ENCODE assay signal across 8 mouse cellular contexts in genomic region chr12:73585241-73585801, GRCm38 (mm10). TPM values are rescaled to one million over a fixed set of nuclear protein-coding genes. Genes with fewer than 3 reads are reported as not detected.
DNase-seq lines count a peak whose midpoint lies in the region; ATAC-seq and TF ChIP-seq lines count a peak whose summit lies in the region.

No protein-coding gene starts in this region.

- ATAC-seq in heart, embryonic 11.5 days (replicated peaks; ENCODE audit: insufficient number of reproducible peaks, low FRiP score, low TSS enrichment): no peak
- no peak for ATAC-seq in heart, embryonic 13.5 days (ENCODE audit: extremely low read depth, insufficient number of reproducible peaks, low FRiP score, low TSS enrichment)
- ATAC-seq in limb, embryonic 11.5 days (ENCODE audit: insufficient number of reproducible peaks, low FRiP score, low TSS enrichment, low read depth): peak; percentile 56
- peak; percentile 29 for ATAC-seq in neural tube, embryonic 11.5 days (ENCODE audit: insufficient read depth, low FRiP score, low TSS enrichment)
- no peak for ATAC-seq in frontal cortex, adult (ENCODE audit: low TSS enrichment)

- H3K4me3 ChIP-seq in heart, embryonic 11.5 days (ENCODE audit: low read depth, low read length): peak overlapping the region; percentile 79
- H3K4me3 ChIP-seq in ES-Bruce4 (ENCODE audit: low read depth, low read length): peak overlapping the region; percentile 60
- H3K4me3 ChIP-seq in heart, embryonic 13.5 days: peak overlapping the region; percentile 86
- peak overlapping the region; percentile 67 for H3K4me3 ChIP-seq in limb, embryonic 11.5 days (ENCODE audit: low read depth, low read length)
- H3K4me3 ChIP-seq in neural tube, embryonic 11.5 days (ENCODE audit: low read depth, low read length): peak overlapping the region; percentile 71

- H3K27me3 ChIP-seq in heart, embryonic 11.5 days (ENCODE audit: control insufficient read depth, insufficient read depth, low read length): peaks cover 9% of the 10 kb centered on the region; the same call in 1 of the 2 replicates
- H3K27me3 ChIP-seq in ES-Bruce4 (ENCODE audit: control insufficient read depth, insufficient read depth, low read length, poor library complexity, severe bottlenecking): peaks cover 11% of the 10 kb centered on the region; the same call in 1 of the 2 replicates
- H3K27me3 ChIP-seq in heart, embryonic 13.5 days (replicated peaks): peaks cover 32% of the 10 kb centered on the region
- peaks cover 20% of the 10 kb centered on the region for H3K27me3 ChIP-seq in limb, embryonic 11.5 days (ENCODE audit: control insufficient read depth, insufficient read depth, low read length)
- peaks cover 24% of the 10 kb centered on the region for H3K27me3 ChIP-seq in neural tube, embryonic 11.5 days (ENCODE audit: control insufficient read depth, insufficient read depth, low read length)

- no peak for DNase-seq in heart, postnatal 25 days (ENCODE audit: low spot score)
- DNase-seq in limb, embryonic 11.5 days (ENCODE audit: low spot score): peak; percentile 69
- DNase-seq in neural tube, embryonic 11.5 days (ENCODE audit: low spot score): peak; percentile 25
- no peak for DNase-seq in adrenal gland, postnatal 25 days

- peak overlapping the region; percentile 91 for H3K9ac ChIP-seq in heart, embryonic 11.5 days (ENCODE audit: low read depth, low read length)
- H3K9ac ChIP-seq in ES-Bruce4 (ENCODE audit: low read depth, poor library complexity, severe bottlenecking): peak overlapping the region; percentile 61
- H3K9ac ChIP-seq in heart, embryonic 13.5 days: peak overlapping the region; percentile 90
- peak overlapping the region; percentile 74 for H3K9ac ChIP-seq in limb, embryonic 11.5 days (ENCODE audit: low read length)
- H3K9ac ChIP-seq in neural tube, embryonic 11.5 days (ENCODE audit: low read length): peak overlapping the region; percentile 73

- H3K36me3 ChIP-seq in heart, embryonic 11.5 days (ENCODE audit: control insufficient read depth, insufficient read depth, low read length): no peaks in the 10 kb centered on the region
- H3K36me3 ChIP-seq in ES-Bruce4 (ENCODE audit: control insufficient read depth, insufficient read depth, low read length, poor library complexity, severe bottlenecking): no peaks in the 10 kb centered on the region
- H3K36me3 ChIP-seq in heart, embryonic 13.5 days: no peaks in the 10 kb centered on the region
- no peaks in the 10 kb centered on the region for H3K36me3 ChIP-seq in limb, embryonic 11.5 days (ENCODE audit: control insufficient read depth, insufficient read depth, low read length)
- no peaks in the 10 kb centered on the region for H3K36me3 ChIP-seq in neural tube, embryonic 11.5 days (ENCODE audit: control insufficient read depth, insufficient read depth, low read length)

- H3K9me3 ChIP-seq in heart, embryonic 11.5 days (replicated peaks; ENCODE audit: control insufficient read depth, low read length): no peaks in the 10 kb centered on the region
- H3K9me3 ChIP-seq in ES-Bruce4 (replicated peaks; ENCODE audit: control insufficient read depth, insufficient read depth, low read length, poor library complexity, severe bottlenecking): no peaks in the 10 kb centered on the region
- H3K9me3 ChIP-seq in heart, embryonic 13.5 days: no peaks in the 10 kb centered on the region
- no peaks in the 10 kb centered on the region for H3K9me3 ChIP-seq in limb, embryonic 11.5 days (ENCODE audit: control insufficient read depth, low read length)
- no peaks in the 10 kb centered on the region for H3K9me3 ChIP-seq in neural tube, embryonic 11.5 days (ENCODE audit: control insufficient read depth, low read length)

- intact Hi-C loops in heart, postnatal 25 days (cut with DNase I): loop anchor here (2.0 to 5.0 kb wide), 2 partner anchors 47 to 107 kb away; no protein-coding TSS in a partner anchor

- peak overlapping the region; percentile 85 for H3K4me2 ChIP-seq in heart, embryonic 11.5 days
- H3K4me2 ChIP-seq in heart, embryonic 13.5 days: peak overlapping the region; percentile 95
- H3K4me2 ChIP-seq in limb, embryonic 11.5 days (ENCODE audit: low read depth, severe bottlenecking): peak overlapping the region; percentile 97
- H3K4me2 ChIP-seq in neural tube, embryonic 11.5 days (ENCODE audit: low read depth): peak overlapping the region; percentile 91

- TF ChIP-seq EP300 in ES-Bruce4 (IDR thresholded peaks at IDR 0.05; ENCODE audit: insufficient read depth, low read depth, low read length): no peak

- 1% methylated on average over 33 of the region's 33 CpGs for WGBS in heart, embryonic 11.5 days (ENCODE audit: insufficient replicate concordance)
- under 1% methylated on average over 33 of the region's 33 CpGs for WGBS in heart, embryonic 13.5 days
- 2% methylated on average over 33 of the region's 33 CpGs for WGBS in limb, embryonic 11.5 days
- WGBS in neural tube, embryonic 11.5 days: 1% methylated on average over 33 of the region's 33 CpGs

- no peaks in the 10 kb centered on the region for H3K4me1 ChIP-seq in heart, embryonic 11.5 days (ENCODE audit: control insufficient read depth, insufficient read depth, low read length)
- H3K4me1 ChIP-seq in ES-Bruce4 (ENCODE audit: control insufficient read depth, insufficient read depth, low read length): no peaks in the 10 kb centered on the region
- peaks cover 14% of the 10 kb centered on the region; the same call in 1 of the 2 replicates for H3K4me1 ChIP-seq in heart, embryonic 13.5 days
- H3K4me1 ChIP-seq in limb, embryonic 11.5 days (ENCODE audit: control insufficient read depth, insufficient read depth, low read length): 0 out of 2 replicates have a peak, but pooled peaks cover 9% of the 10 kb centered on the region
- H3K4me1 ChIP-seq in neural tube, embryonic 11.5 days (ENCODE audit: control insufficient read depth, insufficient read depth, low read length): peaks cover 3% of the 10 kb centered on the region; the same call in 1 of the 2 replicates

- no peak for TF ChIP-seq CTCF in ES-Bruce4 (IDR thresholded peaks at IDR 0.05; ENCODE audit: low read depth, low read length)

- H3K27ac ChIP-seq in heart, embryonic 11.5 days (ENCODE audit: low read depth, low read length): peak overlapping the region; percentile 82
- H3K27ac ChIP-seq in ES-Bruce4 (ENCODE audit: insufficient read depth, low read length): no peak overlapping the region
- peak overlapping the region; percentile 88 for H3K27ac ChIP-seq in heart, embryonic 13.5 days (replicated peaks)
- no peak overlapping the region for H3K27ac ChIP-seq in limb, embryonic 11.5 days (replicated peaks; ENCODE audit: low read depth, low read length)
- H3K27ac ChIP-seq in neural tube, embryonic 11.5 days (ENCODE audit: low read depth, low read length): 0 out of 2 replicates have a peak overlapping the region, but pooled peaks have one; percentile 35

- TF ChIP-seq POLR2A in ES-Bruce4 (IDR thresholded peaks at IDR 0.05; ENCODE audit: insufficient read depth, low read length): no peak

RNA-seq across cellular contexts. Expression of gene Prkch, which starts 0.7 kb away (rescaled TPM):
- polyA plus RNA-seq in heart, embryonic 11.5 days (2014; fragmentation: Nextera tagmentation; extraction: Ambion mirVana): 16.2 and 16.7 TPM in 2 replicates
- total RNA-seq in heart, postnatal 25 days (2021): 10 to 100 TPM; 16.1 to 18.8 TPM
- polyA plus RNA-seq in ES-Bruce4 (2011; ENCODE audit: insufficient read depth, insufficient read length, low read depth, missing spikeins): 1.5 and 1.8 TPM in 2 replicates
- 10.9 and 11.1 TPM in 2 replicates for polyA plus RNA-seq in heart, embryonic 13.5 days (2015; fragmentation: Nextera tagmentation; extraction: Ambion mirVana)
- 8.8 and 9.6 TPM in 2 replicates for polyA plus RNA-seq in limb, embryonic 11.5 days (2014; fragmentation: Nextera tagmentation; extraction: Ambion mirVana)
- polyA plus RNA-seq in neural tube, embryonic 11.5 days (2014; fragmentation: Nextera tagmentation; extraction: Ambion mirVana): 11.0 and 11.7 TPM in 2 replicates
- total RNA-seq in adrenal gland, postnatal 25 days (2021): 13.6 and 15.2 TPM in 2 replicates

RNA-seq across cellular contexts. Expression of gene Tmem30b, which starts 39.1 kb away (rescaled TPM):
- 0.30 TPM in 2 replicates for polyA plus RNA-seq in heart, embryonic 11.5 days (2014; fragmentation: Nextera tagmentation; extraction: Ambion mirVana)
- total RNA-seq in heart, postnatal 25 days (2021): under 1 TPM; 0.08 to 0.13 TPM
- polyA plus RNA-seq in ES-Bruce4 (2011; ENCODE audit: insufficient read depth, insufficient read length, low read depth, missing spikeins): 13.5 and 14.7 TPM in 2 replicates
- 0.32 and 0.56 TPM in 2 replicates for polyA plus RNA-seq in heart, embryonic 13.5 days (2015; fragmentation: Nextera tagmentation; extraction: Ambion mirVana)
- polyA plus RNA-seq in limb, embryonic 11.5 days (2014; fragmentation: Nextera tagmentation; extraction: Ambion mirVana): 22.9 and 25.0 TPM in 2 replicates
- 2.3 and 2.6 TPM in 2 replicates for polyA plus RNA-seq in neural tube, embryonic 11.5 days (2014; fragmentation: Nextera tagmentation; extraction: Ambion mirVana)
- 0.38 TPM in 1 of 2 replicates, not detected in the other for total RNA-seq in adrenal gland, postnatal 25 days (2021)

Comparison
In these comparisons a context has a peak if more than half of its experiments do, and no peak if none do; other contexts are left out.
1. ATAC-seq: peak in limb, embryonic 11.5 days (single experiment) and neural tube, embryonic 11.5 days (single experiment); none in heart, embryonic 11.5 days (single experiment), heart, embryonic 13.5 days (single experiment) and frontal cortex, adult (single experiment).
2. H3K27ac ChIP-seq: peak in heart, embryonic 11.5 days (single experiment), heart, embryonic 13.5 days (single experiment) and neural tube, embryonic 11.5 days (single experiment); none in ES-Bruce4 (single experiment) and limb, embryonic 11.5 days (single experiment).
3. DNase-seq: peak in limb, embryonic 11.5 days (single experiment) and neural tube, embryonic 11.5 days (single experiment); none in heart, postnatal 25 days (single experiment) and adrenal gland, postnatal 25 days (single experiment).
4. Peak in every context shown above with its lines, with median percentiles within 50 percentile points of each other: H3K4me2 ChIP-seq, H3K4me3 ChIP-seq and H3K9ac ChIP-seq.